In genomic region chr9:51718793-51719192, GRCm38 (mm10) we compare ENCODE assay signal across 22 mouse cellular contexts. TPM values are rescaled to one million over a fixed set of nuclear protein-coding genes. Genes with fewer than 3 reads are reported as not detected.
DNase-seq lines count a peak whose midpoint lies in the region; ATAC-seq lines count a peak whose summit lies in the region.
"Had no signal": no experiment of that assay in that cellular context is flagged by ENCODE, and none has a peak within 500 bp of the region (broad histone marks: within the 10 kb centered on the region; RNA-seq: fewer than 3 reads in every experiment).

No protein-coding gene starts in this region.

- peak; percentile 70 for ATAC-seq in frontal cortex, adult (ENCODE audit: low TSS enrichment)
- ATAC-seq: activated CD4-positive, CD25-positive, alpha-beta regulatory T cell, adult 4 months; CD4-positive, CD25-positive, alpha-beta regulatory T cell, adult 4 months; Patski had no signal

- intact Hi-C loops in left cerebral cortex, postnatal 14 days (cut with DNase I): no loop called here
- intact Hi-C loops in left cerebral cortex, postnatal 36 days (cut with DNase I): no loop called here
- intact Hi-C loops in gastrocnemius, postnatal 14 days (cut with DNase I; ENCODE audit: low total_unique reads): no loop called here

- no peak for DNase-seq in frontal cortex, postnatal 25 days (ENCODE audit: low spot score in 2 of 2)
- peak; percentile 8 to 27 for DNase-seq in left cerebral cortex, postnatal 14 days (ENCODE audit: low spot score in 2 of 2)
- no peak for DNase-seq in left cerebral cortex, postnatal 36 days (ENCODE audit: low spot score in 2 of 2)
- DNase-seq in right cerebral cortex, adult 18-20 months: peak; percentile 6
- DNase-seq in right cerebral cortex, postnatal 25 days: no peak
- peak; percentile 47 for DNase-seq in brain, adult 2 months (ENCODE audit: low read depth, low spot score)
- no peak for DNase-seq in gastrocnemius, postnatal 14 days
- DNase-seq: adrenal gland, adult 2 months; adrenal gland, adult 8-10 months; adrenal gland, postnatal 10 days; adrenal gland, postnatal 14 days; adrenal gland, postnatal 25 days; adrenal gland, postnatal 36 days; B cell, adult 2 months; cerebellum, adult 11 months; cerebellum, adult 11-12 months; cerebellum, adult 18-20 months had no signal

RNA-seq across cellular contexts. Expression of gene Arhgap20, which starts 46.3 kb away (rescaled TPM):
- 10 to 100 TPM; 93.0 to 93.3 TPM for total RNA-seq in left cerebral cortex, postnatal 14 days (2021)
- total RNA-seq in left cerebral cortex, postnatal 36 days (2021): 10 to 100 TPM; 83.9 to 87.7 TPM
- total RNA-seq in gastrocnemius, postnatal 14 days (2021): 10 to 100 TPM; 15.7 to 20.4 TPM
- total RNA-seq: MEL had no signal

Comparison
In these comparisons a context has a peak if more than half of its experiments do, and no peak if none do; other contexts are left out.
1. DNase-seq: peak in left cerebral cortex, postnatal 14 days (2 of 2), right cerebral cortex, adult 18-20 months (single experiment) and brain, adult 2 months (single experiment); none in frontal cortex, postnatal 25 days (0 of 2), left cerebral cortex, postnatal 36 days (0 of 2), right cerebral cortex, postnatal 25 days (single experiment) and gastrocnemius, postnatal 14 days (single experiment).